Mouse (Mus musculus) heart, embryonic 10.5 days (tissue): ENCODE results near the gene Cobl. TPM values are rescaled to one million over a fixed set of nuclear protein-coding genes. Genes with fewer than 3 reads are reported as not detected.
A peak's percentile ranks its signal among the peaks of the same experiment; 100 is the strongest.

Experiments used
- DNase-seq: peaks from one replicate; pipeline ENCODE4 v3.0.0-alpha.2; 2017; ENCODE audit warnings: low spot score
- H3K27ac ChIP-seq: fragments of 300-500 bp; sonication (generic); 2 replicates; pipeline ENCODE4 v1.5.1; 2016; ENCODE audit warnings: mild to moderate bottlenecking
- H3K27me3 ChIP-seq: fragments of 300-500 bp; sonication (generic); 2 replicates; pipeline ENCODE4 v1.6.1; 2016; ENCODE audit warnings: mild to moderate bottlenecking; ENCODE audit not compliant: poor library complexity, insufficient read depth, severe bottlenecking
- H3K36me3 ChIP-seq: fragments of 300-500 bp; sonication (generic); 2 replicates; pipeline ENCODE4 v1.6.1; 2016; ENCODE audit warnings: mild to moderate bottlenecking, moderate library complexity
- H3K4me1 ChIP-seq: fragments of 300-500 bp; sonication (generic); 2 replicates; pipeline ENCODE4 v1.6.1; 2016; ENCODE audit warnings: mild to moderate bottlenecking
- H3K4me3 ChIP-seq: fragments of 300-500 bp; sonication (generic); 2 replicates; pipeline ENCODE4 v1.5.1; 2016; ENCODE audit warnings: mild to moderate bottlenecking, moderate library complexity
- H3K9me3 ChIP-seq: fragments of 300-500 bp; sonication (generic); 2 replicates; pipeline ENCODE4 v1.6.1; 2016; ENCODE audit warnings: mild to moderate bottlenecking, moderate library complexity
- WGBS: fragments of 180-500 bp; shearing (Covaris S2); methylation state at CpG from one replicate; pipeline ENCODE4 v1.1.7; 2016; 5-methylcytosine and 5-hydroxymethylcytosine counted together
- polyA plus RNA-seq: library from polyadenylated mRNA; unstranded; fragments of >200 nt; fragmentation: Nextera tagmentation; extraction: Ambion mirVana; gene quantifications from 2 replicates; pipeline ENCODE4 v1.2.1, GENCODE M21; 2016

Cobl gene
- polyA plus RNA-seq, 1 experiment from 2014 or later: 19.8 TPM

DNA sequence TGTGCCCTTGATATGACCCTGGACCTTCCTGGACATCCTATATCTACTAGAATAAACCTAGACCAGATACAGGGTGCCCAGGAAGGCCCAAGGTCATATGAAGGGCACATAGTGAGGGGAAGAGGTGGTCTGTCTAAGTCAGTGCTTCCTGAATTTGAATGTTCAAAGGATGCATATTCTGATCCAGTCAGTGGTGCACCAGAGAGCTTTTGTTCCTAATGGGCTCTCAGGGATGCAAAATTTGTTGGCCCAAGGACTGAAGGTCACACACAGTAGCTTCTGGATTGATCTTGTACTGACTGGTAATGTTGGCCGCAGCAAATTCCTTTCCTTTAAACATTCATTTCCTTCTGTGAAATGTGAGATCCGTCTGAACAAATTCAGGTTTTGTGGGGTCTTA lies 2.5 kb upstream of the Cobl start:
- no peak for DNase-seq
- no peaks in the 10 kb centered on the region for H3K36me3 ChIP-seq
- 76% methylated on average over 2 of the region's 2 CpGs for WGBS
- H3K9me3 ChIP-seq: no peaks in the 10 kb centered on the region
- H3K4me3 ChIP-seq: no peak overlapping the region
- H3K27me3 ChIP-seq: peaks cover 38% of the 10 kb centered on the region
- H3K4me1 ChIP-seq: peaks cover 9% of the 10 kb centered on the region; the same call in 1 of the 2 replicates
- H3K27ac ChIP-seq: no peak overlapping the region

- Histone ChIP-seq H3K36me3 (no peaks in the 10 kb centered on the region), H3K27me3 (peaks cover 41% of the 10 kb centered on the region)
- WGBS: 77% methylated on average over 1 of the region's 1 CpGs
These were observed 1.8 kb upstream of the Cobl start for GRCm38 (mm10) chr11:12466606-12467005.

GRCm38 (mm10) chr11:12465229-12465628 lies 469 bp upstream of the Cobl start:
- H3K4me1 ChIP-seq: peaks cover 9% of the 10 kb centered on the region; the same call in 1 of the 2 replicates
- 28% methylated on average over 1 of the region's 1 CpGs for WGBS
- no peak for DNase-seq
- H3K4me3 ChIP-seq: peak overlapping the region; percentile 82
- no peaks in the 10 kb centered on the region for H3K36me3 ChIP-seq
- H3K27ac ChIP-seq: peak overlapping the region; percentile 83
- peaks cover 41% of the 10 kb centered on the region for H3K27me3 ChIP-seq
- no peaks in the 10 kb centered on the region for H3K9me3 ChIP-seq

More at GRCm38 (mm10) chr11:12466606-12467005, 1.8 kb upstream of the Cobl start:
- H3K4me3 ChIP-seq: no peak overlapping the region
- H3K4me1 ChIP-seq: peaks cover 9% of the 10 kb centered on the region; the same call in 1 of the 2 replicates
- no peak for DNase-seq
- no peak overlapping the region for H3K27ac ChIP-seq
- no peaks in the 10 kb centered on the region for H3K9me3 ChIP-seq

DNA sequence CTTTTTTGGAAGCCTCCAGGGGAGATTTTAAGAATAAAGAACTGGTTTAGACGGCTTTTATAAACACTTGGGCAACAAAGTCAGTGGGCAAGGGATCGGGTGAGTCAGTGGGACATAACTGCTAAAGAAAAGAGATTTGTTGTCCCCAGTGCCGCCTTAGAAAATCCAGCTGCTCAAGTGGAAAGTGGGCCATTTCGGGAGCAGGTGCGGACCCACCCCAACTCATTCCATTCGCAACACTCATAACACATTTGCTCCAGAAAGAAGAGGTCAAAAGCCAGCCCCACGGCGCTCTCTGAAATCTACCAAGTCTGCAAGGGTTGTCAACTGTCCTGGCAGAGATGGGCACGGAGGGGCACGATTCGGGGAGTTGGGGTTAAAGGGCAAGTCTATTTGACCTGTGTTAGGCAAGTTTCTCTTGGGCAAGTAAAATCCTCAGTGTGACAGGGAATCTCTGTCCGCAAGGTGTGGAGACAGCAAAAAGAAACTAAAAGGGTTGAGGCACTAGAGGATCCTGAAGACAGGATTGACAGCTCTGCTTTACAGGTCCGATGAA lies 1.1 kb downstream of the Cobl start:
- H3K4me1 ChIP-seq: peaks cover 9% of the 10 kb centered on the region; the same call in 1 of the 2 replicates
- no peaks in the 10 kb centered on the region for H3K36me3 ChIP-seq
- no peak for DNase-seq
- H3K27me3 ChIP-seq: peaks cover 41% of the 10 kb centered on the region
- WGBS: 64% methylated on average over 13 of the region's 13 CpGs
- no peak overlapping the region for H3K27ac ChIP-seq
- peak overlapping the region; percentile 82 for H3K4me3 ChIP-seq
- H3K9me3 ChIP-seq: no peaks in the 10 kb centered on the region

- WGBS: 76% methylated on average over 7 of the region's 7 CpGs
- Histone ChIP-seq H3K4me1 (peaks cover 9% of the 10 kb centered on the region; the same call in 1 of the 2 replicates), H3K27me3 (peaks cover 22% of the 10 kb centered on the region), H3K36me3 (no peaks in the 10 kb centered on the region), H3K27ac (no peak overlapping the region), H3K9me3 (no peaks in the 10 kb centered on the region), H3K4me3 (no peak overlapping the region)
- no peak for DNase-seq
These were observed 4.8 kb downstream of the Cobl start for GRCm38 (mm10) chr11:12459781-12460581.

GRCm38 (mm10) chr11:12458814-12459213 lies 5.9 kb downstream of the Cobl start:
- H3K4me3 ChIP-seq: no peak overlapping the region
- WGBS: 56% methylated on average over 3 of the region's 3 CpGs
- H3K27me3 ChIP-seq: peaks cover 10% of the 10 kb centered on the region
- DNase-seq: no peak
- H3K9me3 ChIP-seq: no peaks in the 10 kb centered on the region
- H3K36me3 ChIP-seq: no peaks in the 10 kb centered on the region
- H3K27ac ChIP-seq: no peak overlapping the region
- H3K4me1 ChIP-seq: 0 out of 2 replicates have a peak, but pooled peaks cover 2% of the 10 kb centered on the region

- H3K36me3 ChIP-seq: no peaks in the 10 kb centered on the region
- H3K9me3 ChIP-seq: no peaks in the 10 kb centered on the region
- 0 out of 2 replicates have a peak, but pooled peaks cover 6% of the 10 kb centered on the region for H3K27me3 ChIP-seq
- DNase-seq: no peak
- 78% methylated on average over 2 of the region's 2 CpGs for WGBS
- H3K4me3 ChIP-seq: no peak overlapping the region
- H3K4me1 ChIP-seq: no peaks in the 10 kb centered on the region
- H3K27ac ChIP-seq: no peak overlapping the region
These were observed 6.4 kb downstream of the Cobl start for GRCm38 (mm10) chr11:12458392-12458791.

DNA sequence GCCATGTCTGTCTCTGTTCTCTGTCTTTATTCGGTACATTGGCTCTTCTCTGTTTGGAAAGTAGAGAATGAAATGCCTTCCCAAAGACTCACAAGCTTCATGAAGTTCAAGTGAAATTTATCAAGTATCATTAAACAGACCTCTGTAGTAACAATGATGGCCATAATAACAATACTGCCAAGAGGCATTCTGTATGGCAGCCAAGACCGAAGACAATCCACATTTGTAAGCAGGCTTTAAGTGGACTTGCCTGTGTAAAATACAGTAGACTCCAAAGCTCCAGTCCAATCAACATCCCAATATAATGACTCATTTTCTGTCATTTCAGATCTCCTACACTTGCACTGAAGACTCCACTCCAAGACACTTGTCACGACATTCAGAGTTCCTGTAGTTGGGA lies 16.7 kb downstream of the Cobl start:
- H3K36me3 ChIP-seq: no peaks in the 10 kb centered on the region
- H3K9me3 ChIP-seq: no peaks in the 10 kb centered on the region
- no peak overlapping the region for H3K4me3 ChIP-seq
- H3K4me1 ChIP-seq: peaks cover 6% of the 10 kb centered on the region; the same call in 1 of the 2 replicates
- no peak overlapping the region for H3K27ac ChIP-seq
- no peak for DNase-seq
- WGBS: 87% methylated on average over 3 of the region's 3 CpGs
- no peaks in the 10 kb centered on the region for H3K27me3 ChIP-seq

GRCm38 (mm10) chr11:12445222-12445621 lies 19.5 kb downstream of the Cobl start:
- Histone ChIP-seq H3K27me3 (no peaks in the 10 kb centered on the region), H3K4me3 (no peak overlapping the region), H3K9me3 (no peaks in the 10 kb centered on the region), H3K36me3 (no peaks in the 10 kb centered on the region), H3K4me1 (peaks cover 6% of the 10 kb centered on the region; the same call in 1 of the 2 replicates), H3K27ac (no peak overlapping the region)
- 75% methylated on average over 2 of the region's 2 CpGs for WGBS
- no peak for DNase-seq

DNA sequence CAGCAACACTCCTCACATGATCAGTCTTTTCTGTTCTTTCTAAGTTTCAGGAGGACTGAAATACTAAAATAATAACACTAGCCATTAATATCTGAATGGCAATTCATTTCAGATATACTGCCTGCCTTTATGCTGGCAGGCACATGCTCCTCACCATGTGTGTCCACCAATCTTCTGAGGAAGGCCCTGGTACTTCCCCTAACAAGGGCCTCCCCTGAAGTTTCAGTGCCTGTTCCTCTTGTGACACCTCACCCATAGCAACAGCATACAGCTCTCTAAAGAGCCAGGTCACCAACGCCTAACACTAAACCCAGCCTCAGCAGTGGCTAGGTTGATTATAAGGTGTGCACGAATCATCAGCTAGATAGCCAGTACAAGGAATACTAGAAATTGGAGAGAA lies 20.5 kb downstream of the Cobl start:
- Histone ChIP-seq H3K4me3 (no peak overlapping the region), H3K36me3 (no peaks in the 10 kb centered on the region), H3K27me3 (no peaks in the 10 kb centered on the region), H3K4me1 (peaks cover 6% of the 10 kb centered on the region; the same call in 1 of the 2 replicates), H3K9me3 (no peaks in the 10 kb centered on the region), H3K27ac (no peak overlapping the region)
- WGBS: 66% methylated on average over 2 of the region's 2 CpGs
- DNase-seq: no peak

DNA sequence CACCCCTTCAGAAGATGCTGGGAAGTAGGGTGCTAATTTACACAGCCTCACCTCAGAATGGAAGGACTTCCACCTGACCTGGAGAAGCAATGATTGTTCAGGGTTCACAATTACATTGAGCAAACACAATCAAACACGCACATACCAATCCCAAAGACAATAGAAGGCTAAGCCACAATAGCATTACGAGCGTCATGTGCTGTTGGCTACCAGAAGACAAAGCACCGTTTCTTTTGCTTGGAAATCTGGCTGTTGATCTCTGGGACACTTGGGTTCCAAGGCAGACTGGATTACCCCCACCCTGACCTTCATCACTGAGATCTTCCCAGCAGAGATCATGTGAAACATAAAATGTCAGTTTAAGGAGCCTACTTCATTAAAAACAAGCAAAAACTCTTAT lies 21.1 kb downstream of the Cobl start:
- Histone ChIP-seq H3K27me3 (no peaks in the 10 kb centered on the region), H3K36me3 (no peaks in the 10 kb centered on the region), H3K4me3 (no peak overlapping the region), H3K27ac (no peak overlapping the region), H3K4me1 (peaks cover 6% of the 10 kb centered on the region; the same call in 1 of the 2 replicates), H3K9me3 (no peaks in the 10 kb centered on the region)
- 82% methylated on average over 4 of the region's 4 CpGs for WGBS
- DNase-seq: no peak

DNA sequence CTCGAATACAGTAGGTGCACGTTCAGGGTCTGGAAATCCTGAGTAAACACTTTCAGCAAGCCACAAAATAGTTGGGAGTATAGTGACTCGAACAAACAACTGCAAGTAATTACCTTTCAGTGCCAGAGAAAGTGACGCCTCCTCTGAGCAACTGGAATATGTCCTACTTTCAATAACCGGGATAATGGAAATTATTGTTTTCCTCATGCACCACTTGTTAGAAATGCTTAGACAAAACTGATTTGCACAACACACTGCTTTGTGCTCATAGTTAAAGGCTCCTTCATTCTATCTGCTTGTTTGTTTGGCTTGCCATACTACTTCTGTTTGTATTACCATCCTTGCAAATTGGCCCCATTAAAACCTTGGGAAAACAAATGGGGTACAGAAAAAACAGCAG lies 21.6 kb downstream of the Cobl start:
- Histone ChIP-seq H3K9me3 (no peaks in the 10 kb centered on the region), H3K4me3 (no peak overlapping the region), H3K27ac (no peak overlapping the region), H3K27me3 (no peaks in the 10 kb centered on the region), H3K36me3 (no peaks in the 10 kb centered on the region), H3K4me1 (peaks cover 6% of the 10 kb centered on the region; the same call in 1 of the 2 replicates)
- 85% methylated on average over 5 of the region's 5 CpGs for WGBS
- no peak for DNase-seq

GRCm38 (mm10) chr11:12442283-12442682 lies 22.5 kb downstream of the Cobl start:
- Histone ChIP-seq H3K4me3 (no peak overlapping the region), H3K4me1 (peaks cover 6% of the 10 kb centered on the region; the same call in 1 of the 2 replicates), H3K27ac (no peak overlapping the region), H3K36me3 (no peaks in the 10 kb centered on the region), H3K27me3 (no peaks in the 10 kb centered on the region), H3K9me3 (no peaks in the 10 kb centered on the region)
- 85% methylated on average over 4 of the region's 4 CpGs for WGBS
- DNase-seq: no peak
